Mouse (Mus musculus) olfactory bulb, adult 2 months (tissue): ENCODE measurements around the gene Dynll2.

Experiments
- CTCF ChIP-seq: fragments of 200-500 bp; IDR thresholded peaks from 2 replicates; pipeline ENCODE4 v1.5.1; 2012; ENCODE audit warnings: low read depth, mild to moderate bottlenecking, low read length, moderate library complexity; ENCODE audit not compliant: insufficient read depth
- POLR2A ChIP-seq: fragments of 200-500 bp; IDR thresholded peaks from 2 replicates; pipeline ENCODE4 v1.6.1; 2012; ENCODE audit warnings: mild to moderate bottlenecking, low read depth, low read length, moderate library complexity; ENCODE audit not compliant: insufficient read depth

- TF ChIP-seq POLR2A (no peak), CTCF (no peak)
Observed at GRCm38 (mm10) chr11:87984571-87984970, 2.8 kb downstream of the Dynll2 start.
